Mouse (Mus musculus) heart, embryonic 15.5 days (tissue): ENCODE measurements around the gene Crk. TPM values are rescaled to one million over a fixed set of nuclear protein-coding genes. Genes with fewer than 3 reads are reported as not detected.

Experiments
- ATAC-seq: fragments of 200-750 bp; cut with Nextera tagmentation; replicated peaks from 2 replicates; pipeline ENCODE4 v1.8.0; 2017; ENCODE audit warnings: low read depth, moderate TSS enrichment; ENCODE audit not compliant: insufficient number of reproducible peaks, insufficient read depth, low FRiP score
- H3K27ac ChIP-seq: fragments of 300-500 bp; sonication (generic); 2 replicates; pipeline ENCODE4 v1.5.1; 2015; ENCODE audit warnings: mild to moderate bottlenecking, inconsistent platforms
- H3K27me3 ChIP-seq: fragments of 300-500 bp; sonication (generic); 2 replicates; pipeline ENCODE4 v1.6.1; 2015; ENCODE audit warnings: inconsistent platforms
- H3K36me3 ChIP-seq: fragments of 300-500 bp; sonication (generic); 2 replicates; pipeline ENCODE4 v1.6.1; 2015; ENCODE audit warnings: mild to moderate bottlenecking, inconsistent platforms
- H3K4me1 ChIP-seq: fragments of 300-500 bp; sonication (generic); replicated peaks from 2 replicates; pipeline ENCODE4 v1.6.1; 2015; ENCODE audit warnings: inconsistent platforms
- H3K4me2 ChIP-seq: fragments of 300-500 bp; sonication (generic); 2 replicates; pipeline ENCODE4 v1.6.1; 2015; ENCODE audit warnings: inconsistent platforms, mild to moderate bottlenecking, moderate library complexity
- H3K4me3 ChIP-seq: fragments of 300-500 bp; sonication (generic); 2 replicates; pipeline ENCODE4 v1.5.1; 2015; ENCODE audit warnings: mild to moderate bottlenecking, inconsistent platforms
- H3K9ac ChIP-seq: fragments of 300-500 bp; sonication (generic); 2 replicates; pipeline ENCODE4 v1.6.1; 2015; ENCODE audit warnings: mild to moderate bottlenecking, inconsistent platforms
- H3K9me3 ChIP-seq: fragments of 300-500 bp; sonication (generic); replicated peaks from 2 replicates; pipeline ENCODE4 v1.6.1; 2016; ENCODE audit warnings: inconsistent platforms
- WGBS: fragments of 180-500 bp; shearing (Covaris S2); methylation state at CpG from one replicate; pipeline ENCODE4 v1.1.7; 2015; ENCODE audit warnings: mixed read lengths; 5-methylcytosine and 5-hydroxymethylcytosine counted together
- polyA plus RNA-seq: library from polyadenylated mRNA; unstranded; fragments of >200 nt; fragmentation: Nextera tagmentation; extraction: Ambion mirVana; gene quantifications from 2 replicates; pipeline ENCODE4 v1.2.1, GENCODE M21; 2015

Gene Crk
- polyA plus RNA-seq, 1 experiment from 2014 or later: 82.3 TPM

- peaks cover 52% of the 10 kb centered on the region for H3K4me1 ChIP-seq
- H3K36me3 ChIP-seq: peaks cover 42% of the 10 kb centered on the region
- H3K9ac ChIP-seq: peak overlapping the region; percentile 82
- 39% methylated on average over 20 of the region's 20 CpGs for WGBS
- H3K9me3 ChIP-seq: no peaks in the 10 kb centered on the region
- ATAC-seq: no peak
- H3K4me3 ChIP-seq: peak overlapping the region; percentile 80
- H3K4me2 ChIP-seq: peak overlapping the region; percentile 86
- no peaks in the 10 kb centered on the region for H3K27me3 ChIP-seq
- H3K27ac ChIP-seq: peak overlapping the region; percentile 94
Measured at GRCm38 (mm10) chr11:75656621-75657590, 22.2 kb upstream of the Crk start.

GRCm38 (mm10) chr11:75657841-75658240, 21.2 kb upstream of the Crk start:
- peaks cover 44% of the 10 kb centered on the region for H3K4me1 ChIP-seq
- H3K4me2 ChIP-seq: no peak overlapping the region
- H3K27me3 ChIP-seq: no peaks in the 10 kb centered on the region
- no peak overlapping the region for H3K9ac ChIP-seq
- H3K27ac ChIP-seq: no peak overlapping the region
- no peaks in the 10 kb centered on the region for H3K9me3 ChIP-seq
- H3K36me3 ChIP-seq: peaks cover 52% of the 10 kb centered on the region
- no peak overlapping the region for H3K4me3 ChIP-seq
- ATAC-seq: no peak

GRCm38 (mm10) chr11:75658311-75658710, 20.7 kb upstream of the Crk start:
- 91% methylated on average over 13 of the region's 13 CpGs for WGBS
- no peak overlapping the region for H3K4me3 ChIP-seq
- H3K36me3 ChIP-seq: peaks cover 56% of the 10 kb centered on the region
- H3K27ac ChIP-seq: no peak overlapping the region
- H3K9ac ChIP-seq: no peak overlapping the region
- no peaks in the 10 kb centered on the region for H3K9me3 ChIP-seq
- H3K27me3 ChIP-seq: no peaks in the 10 kb centered on the region
- H3K4me2 ChIP-seq: no peak overlapping the region
- H3K4me1 ChIP-seq: peaks cover 39% of the 10 kb centered on the region
- no peak for ATAC-seq

GRCm38 (mm10) chr11:75658996-75659750, 19.9 kb upstream of the Crk start:
- 74% methylated on average over 14 of the region's 14 CpGs for WGBS
- Histone ChIP-seq H3K27ac (no peak overlapping the region), H3K4me1 (peaks cover 30% of the 10 kb centered on the region), H3K27me3 (no peaks in the 10 kb centered on the region), H3K36me3 (peaks cover 65% of the 10 kb centered on the region), H3K4me2 (no peak overlapping the region), H3K9ac (no peak overlapping the region), H3K4me3 (no peak overlapping the region; the same call in 1 of the 2 replicates), H3K9me3 (no peaks in the 10 kb centered on the region)
- no peak for ATAC-seq

- Histone ChIP-seq H3K9me3 (no peaks in the 10 kb centered on the region), H3K9ac (no peak overlapping the region), H3K27me3 (no peaks in the 10 kb centered on the region), H3K4me1 (peaks cover 21% of the 10 kb centered on the region), H3K36me3 (peaks cover 72% of the 10 kb centered on the region), H3K4me2 (no peak overlapping the region), H3K27ac (no peak overlapping the region), H3K4me3 (no peak overlapping the region)
- 91% methylated on average over 12 of the region's 12 CpGs for WGBS
- ATAC-seq: no peak
Measured at GRCm38 (mm10) chr11:75660081-75660590, 18.9 kb upstream of the Crk start.

GRCm38 (mm10) chr11:75660941-75661800, 17.9 kb upstream of the Crk start:
- no peak overlapping the region for H3K27ac ChIP-seq
- no peak overlapping the region for H3K9ac ChIP-seq
- no peak overlapping the region for H3K4me2 ChIP-seq
- H3K4me1 ChIP-seq: peaks cover 16% of the 10 kb centered on the region
- whole genome bisulfite sequencing: 90% methylated on average over 21 of the region's 21 CpGs
- no peaks in the 10 kb centered on the region for H3K27me3 ChIP-seq
- H3K4me3 ChIP-seq: no peak overlapping the region
- H3K36me3 ChIP-seq: peaks cover 82% of the 10 kb centered on the region
- H3K9me3 ChIP-seq: no peaks in the 10 kb centered on the region
- ATAC-seq: no peak

- Histone ChIP-seq H3K36me3 (peaks cover 91% of the 10 kb centered on the region), H3K9ac (no peak overlapping the region), H3K27ac (no peak overlapping the region), H3K4me2 (no peak overlapping the region), H3K27me3 (no peaks in the 10 kb centered on the region), H3K4me3 (no peak overlapping the region), H3K4me1 (peaks cover 6% of the 10 kb centered on the region), H3K9me3 (no peaks in the 10 kb centered on the region)
- ATAC-seq: no peak
- 85% methylated on average over 7 of the region's 7 CpGs for WGBS
Measured at GRCm38 (mm10) chr11:75662131-75662530, 16.9 kb upstream of the Crk start.

- H3K27ac ChIP-seq: no peak overlapping the region
- H3K4me2 ChIP-seq: no peak overlapping the region
- no peaks in the 10 kb centered on the region for H3K27me3 ChIP-seq
- H3K4me1 ChIP-seq: no peaks in the 10 kb centered on the region
- 92% methylated on average over 6 of the region's 6 CpGs for WGBS
- no peak overlapping the region for H3K9ac ChIP-seq
- no peak for ATAC-seq
- peaks cover 96% of the 10 kb centered on the region for H3K36me3 ChIP-seq
- no peak overlapping the region for H3K4me3 ChIP-seq
- no peaks in the 10 kb centered on the region for H3K9me3 ChIP-seq
Measured at GRCm38 (mm10) chr11:75666296-75666695, 12.8 kb upstream of the Crk start.

GRCm38 (mm10) chr11:75668621-75669020, 10.4 kb upstream of the Crk start:
- ATAC-seq: no peak
- Histone ChIP-seq H3K36me3 (peaks cover 96% of the 10 kb centered on the region), H3K4me2 (no peak overlapping the region), H3K9me3 (no peaks in the 10 kb centered on the region), H3K4me1 (no peaks in the 10 kb centered on the region), H3K27ac (no peak overlapping the region), H3K9ac (no peak overlapping the region), H3K4me3 (no peak overlapping the region), H3K27me3 (no peaks in the 10 kb centered on the region)
- 84% methylated on average over 3 of the region's 3 CpGs for WGBS

- H3K27me3 ChIP-seq: no peaks in the 10 kb centered on the region
- H3K36me3 ChIP-seq: peaks cover 90% of the 10 kb centered on the region
- H3K9ac ChIP-seq: no peak overlapping the region
- H3K4me3 ChIP-seq: no peak overlapping the region
- WGBS: 89% methylated on average over 11 of the region's 11 CpGs
- H3K9me3 ChIP-seq: no peaks in the 10 kb centered on the region
- no peaks in the 10 kb centered on the region for H3K4me1 ChIP-seq
- no peak overlapping the region for H3K27ac ChIP-seq
- no peak for ATAC-seq
- no peak overlapping the region for H3K4me2 ChIP-seq
Measured at GRCm38 (mm10) chr11:75669176-75669852, 9.7 kb upstream of the Crk start.
